Mouse (Mus musculus) hindbrain, embryonic 13.5 days (tissue): ENCODE measurements at regions not wholly inside any gene's neighbourhood (a gene's known extent, or its start where the extent isn't known, plus 50 kb on each side); places are given as distances from the start of the nearest gene placed in this dataset.
"Not testable (repeated sequence)": the region's sequence is repeated elsewhere in the genome, so short reads cannot be mapped to it uniquely, and the experiment has no call there.

ENCODE experiments used
- ATAC-seq: fragments of 200-750 bp; cut with Nextera tagmentation; 2 replicates; pipeline ENCODE4 v1.8.0; 2017; ENCODE audit warnings: moderate TSS enrichment; ENCODE audit not compliant: low FRiP score
- H3K27ac ChIP-seq: fragments of 300-500 bp; sonication (generic); 2 replicates; pipeline ENCODE4 v1.5.1; 2015; ENCODE audit warnings: inconsistent platforms, mild to moderate bottlenecking, moderate library complexity
- H3K27me3 ChIP-seq: fragments of 300-500 bp; sonication (generic); 2 replicates; pipeline ENCODE4 v1.6.1; 2015; ENCODE audit warnings: mild to moderate bottlenecking, inconsistent platforms
- H3K36me3 ChIP-seq: fragments of 300-500 bp; sonication (generic); 2 replicates; pipeline ENCODE4 v1.6.1; 2015; ENCODE audit warnings: mild to moderate bottlenecking, inconsistent platforms
- H3K4me1 ChIP-seq: fragments of 300-500 bp; sonication (generic); replicated peaks from 2 replicates; pipeline ENCODE4 v1.6.1; 2015; ENCODE audit warnings: inconsistent platforms
- H3K4me2 ChIP-seq: fragments of 300-500 bp; sonication (generic); 2 replicates; pipeline ENCODE4 v1.6.1; 2015; ENCODE audit warnings: inconsistent platforms, mild to moderate bottlenecking, moderate library complexity
- H3K4me3 ChIP-seq: fragments of 300-500 bp; sonication (generic); 2 replicates; pipeline ENCODE4 v1.5.1; 2015; ENCODE audit warnings: mild to moderate bottlenecking, inconsistent platforms
- H3K9ac ChIP-seq: fragments of 300-500 bp; sonication (generic); 2 replicates; pipeline ENCODE4 v1.6.1; 2015; ENCODE audit warnings: mild to moderate bottlenecking, inconsistent platforms
- H3K9me3 ChIP-seq: fragments of 300-500 bp; sonication (generic); 2 replicates; pipeline ENCODE4 v1.6.1; 2016; ENCODE audit warnings: inconsistent platforms
- WGBS: fragments of 180-500 bp; shearing (Covaris S2); methylation state at CpG from one replicate; pipeline ENCODE4 v1.1.7; 2015; 5-methylcytosine and 5-hydroxymethylcytosine counted together

GRCm38 (mm10) chrX:31775937-31776336, 59.0 kb upstream of the Btbd35f25 start:
- not testable (repeated sequence) for H3K27ac ChIP-seq, H3K36me3 ChIP-seq, H3K4me1 ChIP-seq, H3K4me2 ChIP-seq, H3K4me3 ChIP-seq, H3K27me3 ChIP-seq, H3K9ac ChIP-seq
- WGBS: 84% methylated on average over 8 of the region's 8 CpGs
- ATAC-seq: 0 out of 2 replicates have a peak, but pooled peaks have one; percentile 21
- H3K9me3 ChIP-seq: peaks cover 61% of the 10 kb centered on the region

DNA sequence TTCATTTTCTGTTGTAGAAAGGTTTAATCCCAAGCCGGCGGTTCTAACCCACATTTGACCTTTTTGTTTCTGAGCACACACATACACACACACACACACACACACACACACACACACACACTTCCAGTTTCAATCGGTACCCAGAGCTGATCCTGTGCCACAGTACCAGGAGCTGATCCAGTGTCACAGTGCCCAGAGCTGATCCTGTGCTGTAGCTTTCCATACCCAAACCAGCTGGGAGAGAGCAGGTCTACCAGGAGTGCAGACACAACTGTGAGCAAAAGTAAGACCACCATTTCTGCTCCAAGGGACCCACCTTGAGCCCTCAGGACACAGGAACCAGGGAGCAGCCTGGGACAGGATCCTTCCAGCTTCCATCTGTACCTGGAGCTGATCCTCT, 58.3 kb upstream of the Btbd35f25 start:
- Histone ChIP-seq H3K27me3 (no peaks in the 10 kb centered on the region), H3K9ac (no peak overlapping the region), H3K27ac (no peak overlapping the region), H3K4me1 (no peaks in the 10 kb centered on the region), H3K9me3 (peaks cover 61% of the 10 kb centered on the region), H3K4me2 (no peak overlapping the region), H3K4me3 (no peak overlapping the region), H3K36me3 (no peaks in the 10 kb centered on the region)
- 97% methylated on average over 3 of the region's 3 CpGs for WGBS
- peak; percentile 52; the same call in 1 of the 2 replicates for ATAC-seq
